Mouse (Mus musculus) adrenal gland, postnatal 25 days (tissue): ENCODE measurements around the gene Coch. TPM values are rescaled to one million over a fixed set of nuclear protein-coding genes. Genes with fewer than 3 reads are reported as not detected.
"Not testable (repeated sequence)": the region's sequence is repeated elsewhere in the genome, so short reads cannot be mapped to it uniquely, and the experiment has no call there.

ENCODE experiments used
- DNase-seq: peaks from one replicate; pipeline ENCODE4 v3.0.0; 2021; ENCODE audit warnings: mixed read lengths
- long read RNA-seq: library from polyadenylated mRNA; stranded (forward); transcript quantifications from one replicate; pipeline ENCODE4 v2.0.0, GENCODE M21; 2021
- total RNA-seq: library from RNA; stranded (reverse); gene quantifications from 2 replicates; pipeline ENCODE4 v1.2.3, GENCODE M21; 2021

Coch gene
- total RNA-seq = 0.46 TPM in 1 of 2 replicates, not detected in the other
- long read RNA-seq, partial matches to known transcripts = 0 of 1 reads
- long read RNA-seq, other reads (novel, unspliced or antisense) = 0 of 1 reads

- DNase-seq = peak; percentile 24
Measured at GRCm38 (mm10) chr12:51593229-51594029, at the start of gene Coch. Coch (plus strand) TSS chr12:51593341.

GRCm38 (mm10) chr12:51543402-51543960, 49.7 kb upstream of the Coch start:
- no peak for DNase-seq

DNA sequence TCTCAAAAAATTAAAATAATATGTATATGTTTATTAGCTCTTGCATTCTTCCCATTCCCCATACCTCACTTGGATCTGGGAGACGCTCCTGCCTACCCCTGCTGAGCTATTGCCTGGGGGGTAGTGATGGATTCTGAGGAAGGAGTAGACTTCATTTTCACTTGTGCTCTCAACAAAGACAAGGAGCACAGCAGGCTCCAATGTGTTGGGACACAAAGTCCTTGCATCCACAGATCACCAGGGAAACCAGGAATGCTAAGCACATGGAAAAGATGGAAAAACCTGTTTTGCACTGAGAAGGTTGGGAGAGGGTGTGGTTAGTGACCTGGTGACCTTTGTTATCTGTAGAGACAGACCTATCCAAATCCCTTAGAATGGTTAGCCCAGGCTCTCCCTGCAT, 38.1 kb upstream of the Coch start:
- DNase-seq = no peak

GRCm38 (mm10) chr12:51561416-51561815, 31.7 kb upstream of the Coch start:
- no peak for DNase-seq

DNA sequence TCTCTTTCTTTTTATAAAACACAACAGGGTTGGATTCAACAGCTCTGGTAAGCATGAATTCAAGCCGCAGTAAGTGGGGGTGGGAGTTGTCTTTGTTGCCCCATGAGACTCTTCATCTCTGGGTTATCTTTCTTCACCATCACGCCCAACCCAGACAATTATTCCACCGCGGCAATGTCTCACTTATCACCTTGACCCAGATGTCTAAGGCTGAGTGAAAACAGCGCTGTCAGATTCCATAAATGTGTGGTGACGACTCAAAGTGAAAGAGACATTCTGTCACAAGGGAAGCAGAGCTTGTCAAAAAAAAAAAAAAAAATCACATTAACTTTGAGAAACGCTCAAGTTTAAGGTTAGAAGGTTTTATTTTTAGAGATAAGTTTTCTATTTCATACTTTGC, 25.9 kb upstream of the Coch start:
- no peak for DNase-seq

DNA sequence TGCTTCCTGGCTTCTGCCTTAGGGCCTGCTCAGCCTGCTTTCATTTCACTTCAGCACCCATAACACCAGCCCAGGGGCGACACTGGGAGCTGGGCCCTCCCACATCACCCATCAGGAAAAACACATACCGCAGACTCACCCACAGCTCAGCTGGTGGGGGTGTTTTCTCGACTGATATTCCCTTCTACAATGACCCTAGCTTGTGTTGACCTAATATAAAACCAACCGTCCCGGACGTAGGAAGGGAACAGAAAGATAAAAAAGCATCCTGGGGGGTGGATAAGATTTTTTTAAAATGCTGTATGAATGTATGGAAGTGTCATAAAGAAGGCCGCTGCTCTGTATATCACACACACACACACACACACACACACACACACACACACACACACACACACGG, 23.7 kb upstream of the Coch start:
- DNase-seq = no peak

DNA sequence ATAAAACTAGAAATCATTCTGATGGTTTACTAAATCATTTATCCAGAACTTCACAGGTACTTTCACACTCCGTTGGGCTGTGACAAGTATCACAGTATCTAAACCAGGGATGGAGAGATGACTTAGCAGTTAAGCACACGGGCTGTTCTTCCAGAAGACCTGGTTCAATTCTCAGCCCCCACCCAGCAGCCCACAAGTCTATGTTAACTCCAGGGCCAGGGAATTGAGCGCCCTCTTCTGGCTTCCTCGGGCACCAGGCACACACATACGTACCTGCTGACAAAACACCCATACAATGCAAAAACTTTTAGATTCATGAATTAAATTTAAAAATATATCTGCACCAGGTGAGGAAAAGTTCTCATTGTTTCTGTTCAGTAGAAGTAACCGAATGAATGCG, 23.2 kb upstream of the Coch start:
- no peak for DNase-seq

- DNase-seq = no peak
Measured at GRCm38 (mm10) chr12:51572651-51573050, 20.5 kb upstream of the Coch start.

DNA sequence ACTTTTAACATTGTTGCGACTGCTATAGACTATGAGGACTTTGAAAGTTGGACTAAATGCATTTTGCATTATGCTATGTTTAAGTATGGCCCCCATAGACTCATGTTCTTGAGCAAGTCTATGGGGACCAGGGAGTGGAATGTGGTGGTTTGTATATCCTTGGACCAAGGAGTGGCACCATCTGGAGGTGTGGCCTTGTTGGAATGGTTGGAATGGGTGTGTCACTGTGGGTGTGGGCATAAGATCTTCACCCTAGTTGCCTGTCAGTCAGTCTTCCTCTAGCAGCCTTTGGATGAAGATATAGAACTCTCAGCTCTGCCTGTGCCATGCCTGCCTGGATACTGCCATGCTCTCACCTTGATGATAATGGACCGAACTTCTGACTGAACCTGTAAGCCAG, 15.3 kb upstream of the Coch start:
- not testable (repeated sequence) for DNase-seq

- DNase-seq = no peak
Measured at GRCm38 (mm10) chr12:51589263-51589662, 3.9 kb upstream of the Coch start.

- no peak for DNase-seq
Measured at GRCm38 (mm10) chr12:51591921-51592320, 1.2 kb upstream of the Coch start.

- no peak for DNase-seq
Measured at GRCm38 (mm10) chr12:51592888-51593228, 283 bp upstream of the Coch start.

DNA sequence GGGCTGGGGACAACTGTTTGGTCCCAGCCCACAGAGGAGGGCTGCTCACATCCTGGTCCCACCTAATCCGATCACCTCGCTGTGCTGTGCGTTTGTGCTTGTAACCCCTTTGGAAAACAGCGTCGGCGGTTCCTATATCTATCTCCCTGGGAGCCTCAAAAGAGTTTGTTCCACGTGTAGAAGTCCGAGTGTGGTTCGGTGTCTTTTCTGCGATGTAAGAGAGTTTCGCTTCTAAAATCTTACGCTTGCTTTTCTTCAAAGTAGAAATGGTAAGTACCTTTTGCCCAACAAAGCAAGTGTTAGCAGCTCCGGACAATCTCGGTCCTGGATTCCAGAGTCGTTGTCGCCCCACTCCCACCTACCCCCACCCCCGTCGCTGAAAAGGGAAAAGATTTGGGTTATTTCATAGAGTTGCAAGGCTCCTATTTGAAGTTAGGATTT, 909 bp downstream of the Coch start:
- no peak for DNase-seq

DNA sequence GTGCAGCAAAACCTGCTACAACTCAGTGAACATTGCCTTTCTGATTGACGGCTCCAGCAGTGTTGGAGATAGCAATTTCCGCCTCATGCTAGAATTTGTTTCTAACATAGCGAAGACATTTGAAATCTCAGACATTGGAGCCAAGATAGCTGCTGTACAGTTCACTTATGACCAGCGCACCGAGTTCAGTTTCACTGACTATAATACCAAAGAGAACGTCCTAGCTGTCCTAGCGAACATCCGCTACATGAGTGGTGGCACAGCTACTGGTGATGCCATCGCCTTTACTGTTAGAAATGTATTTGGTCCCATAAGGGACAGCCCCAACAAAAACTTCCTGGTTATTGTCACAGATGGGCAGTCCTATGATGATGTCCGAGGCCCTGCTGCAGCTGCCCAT, 10.2 kb downstream of the Coch start:
- no peak for DNase-seq

- DNase-seq = no peak
Measured at GRCm38 (mm10) chr12:51606138-51606537, 13.0 kb downstream of the Coch start.

DNA sequence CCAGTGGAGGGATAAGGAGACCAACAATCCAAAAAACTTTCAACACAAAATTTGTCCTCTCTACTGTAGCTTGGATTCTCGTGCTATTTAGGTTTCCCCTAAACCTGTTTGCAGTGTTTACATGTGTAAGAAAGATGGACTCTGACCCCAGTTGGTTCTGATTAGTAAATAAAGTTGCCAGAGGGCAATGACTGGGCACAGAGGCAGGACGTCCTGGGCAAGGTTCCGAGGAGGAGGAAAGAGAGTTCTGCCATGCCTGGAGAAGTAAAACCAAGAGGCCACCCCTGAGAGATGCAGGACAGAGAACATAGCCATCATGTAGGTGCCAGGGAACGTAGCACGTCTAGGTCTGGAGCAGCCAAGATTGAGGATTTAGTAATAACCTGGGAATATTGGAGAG, 19.2 kb downstream of the Coch start:
- no peak for DNase-seq

DNA sequence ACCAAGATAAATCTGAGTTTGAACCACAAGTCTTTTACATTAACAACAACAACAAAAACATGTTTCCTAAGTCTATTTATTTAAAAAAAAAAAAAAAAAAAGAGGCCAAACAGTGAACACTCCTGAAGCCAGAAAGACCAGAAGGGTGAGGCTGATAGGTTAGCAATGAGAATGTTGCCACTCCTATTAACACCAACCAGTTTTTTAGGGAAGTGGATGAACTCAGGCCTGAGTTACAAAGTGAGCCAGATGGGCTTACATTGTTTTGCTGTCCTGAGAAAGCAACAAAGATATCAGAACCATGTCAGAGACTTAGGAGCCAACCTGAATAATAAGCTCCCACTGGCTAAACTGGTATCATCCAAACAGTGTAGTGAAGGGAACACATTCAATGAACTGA, 27.4 kb downstream of the Coch start:
- DNase-seq = no peak

GRCm38 (mm10) chr12:51621161-51621560, 28.0 kb downstream of the Coch start:
- DNase-seq = no peak

GRCm38 (mm10) chr12:51622670-51623365, 29.7 kb downstream of the Coch start:
- DNase-seq = no peak

- DNase-seq = no peak
Measured at GRCm38 (mm10) chr12:51623366-51623694, 30.2 kb downstream of the Coch start.

- DNase-seq = no peak
Measured at GRCm38 (mm10) chr12:51633481-51633880, 40.3 kb downstream of the Coch start.

- DNase-seq = no peak
Measured at GRCm38 (mm10) chr12:51636260-51636659, 43.1 kb downstream of the Coch start.

- no peak for DNase-seq
Measured at GRCm38 (mm10) chr12:51636689-51637470, 43.7 kb downstream of the Coch start.
